Mouse (Mus musculus) thymus, adult 2 months (tissue): Measurements from ENCODE around the gene Ssr4.

Experiments used
- CTCF ChIP-seq: fragments of 200-500 bp; IDR thresholded peaks from 2 replicates; pipeline ENCODE4 v1.5.1; 2012; ENCODE audit warnings: mild to moderate bottlenecking, control low read depth, low read length, moderate library complexity, borderline replicate concordance; ENCODE audit not compliant: control insufficient read depth, poor library complexity, insufficient read depth; ENCODE audit errors: extremely low read depth
- POLR2A ChIP-seq: fragments of 200-500 bp; IDR thresholded peaks from 2 replicates; pipeline ENCODE4 v1.6.1; 2012; ENCODE audit warnings: mild to moderate bottlenecking, low read length, control low read depth, moderate library complexity; ENCODE audit not compliant: control insufficient read depth, poor library complexity, insufficient read depth; ENCODE audit errors: extremely low read depth

- TF ChIP-seq CTCF: no peak
- TF ChIP-seq POLR2A: no peak
These were observed 4.6 kb upstream of the Ssr4 start for GRCm38 (mm10) chrX:73782227-73782626.
